Mouse (Mus musculus) brain, embryonic 14.5 days (tissue): ENCODE measurements around the gene Asb6.

ENCODE experiments used
- CTCF ChIP-seq: fragments of 200-500 bp; IDR thresholded peaks from 2 replicates; pipeline ENCODE4 v1.5.1; 2012; ENCODE audit warnings: inconsistent platforms, mild to moderate bottlenecking, moderate library complexity, borderline replicate concordance; ENCODE audit not compliant: insufficient read depth, insufficient read length; ENCODE audit errors: extremely low read depth
- POLR2A ChIP-seq: fragments of 200-500 bp; IDR thresholded peaks from 2 replicates; pipeline ENCODE4 v1.6.1; 2012; ENCODE audit warnings: mild to moderate bottlenecking, inconsistent platforms, borderline replicate concordance; ENCODE audit not compliant: poor library complexity, insufficient read depth, insufficient read length, severe bottlenecking; ENCODE audit errors: extremely low read depth

DNA sequence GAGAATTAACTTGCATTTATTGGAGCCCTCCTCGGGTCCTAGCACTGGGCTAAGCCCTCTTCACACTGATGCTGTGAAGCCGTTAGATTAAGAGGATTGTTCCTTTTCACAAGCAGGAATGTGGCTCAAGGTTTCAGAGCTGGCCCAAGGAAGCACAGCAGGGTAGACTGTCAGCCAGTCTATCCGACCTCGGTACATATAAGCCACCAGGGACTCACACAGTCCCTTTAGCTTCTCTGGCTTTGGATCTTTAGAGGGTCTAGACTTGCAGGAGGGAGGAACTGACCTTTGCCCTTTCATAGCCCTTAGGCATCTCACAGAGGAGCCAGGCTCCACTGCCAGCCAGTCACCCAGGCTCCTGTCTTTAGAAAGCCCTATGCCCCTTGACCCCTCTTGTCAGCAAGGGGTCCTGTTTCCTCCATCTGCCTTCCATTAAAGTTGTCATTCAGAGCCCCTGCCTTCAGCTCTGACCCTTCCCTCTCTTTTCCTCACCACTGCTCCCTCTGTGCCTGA lies at the start of gene Asb6:
- TF ChIP-seq CTCF (no peak), POLR2A (no peak)
